Mouse (Mus musculus) heart, postnatal 36 days (tissue): Measurements from ENCODE around the gene Ano1. TPM values are rescaled to one million over a fixed set of nuclear protein-coding genes. Genes with fewer than 3 reads are reported as not detected.

Source experiments
- DNase-seq, 2 experiments: peaks; one replicate each; pipeline ENCODE4 v3.0.0; 2021 to 2022
- intact Hi-C: fragments of 180-260 bp; cut with DNase I; formaldehyde crosslinking; loops from one replicate; pipeline ENCODE4 v1.15.1; 2025
- total RNA-seq, 2 experiments: library from RNA; stranded (reverse); gene quantifications; 2 replicates each; pipeline ENCODE4 v1.2.3; 2021

Gene Ano1
- total RNA-seq, 2 experiments from 2014 or later, result 10.5 to 11.3 TPM

- no peak for DNase-seq
- intact Hi-C loops, result no loop called here
Observed at GRCm38 (mm10) chr7:144604735-144605134, 147.0 kb downstream of the Ano1 start.

- intact Hi-C loops, result no loop called here
- no peak for DNase-seq
Observed at GRCm38 (mm10) chr7:144604291-144604690, 147.5 kb downstream of the Ano1 start.

GRCm38 (mm10) chr7:144600333-144600900, 151.4 kb downstream of the Ano1 start:
- intact Hi-C loops, result no loop called here
- DNase-seq, result no peak

- intact Hi-C loops, result no loop called here
- DNase-seq, result no peak
Observed at GRCm38 (mm10) chr7:144589508-144589907, 162.3 kb downstream of the Ano1 start.

GRCm38 (mm10) chr7:144587291-144587690, 164.5 kb downstream of the Ano1 start:
- DNase-seq, result peak in 1 of 2 experiments; percentile 40
- intact Hi-C loops, result no loop called here

GRCm38 (mm10) chr7:144585648-144586047, 166.1 kb downstream of the Ano1 start:
- peak; percentile 61 to 72 for DNase-seq
- intact Hi-C loops, result loop anchor here (1.0 to 2.0 kb wide), 2 partner anchors 191 to 309 kb away; no protein-coding TSS in a partner anchor

GRCm38 (mm10) chr7:144583619-144584018, 168.2 kb downstream of the Ano1 start:
- intact Hi-C loops, result loop anchor here (2.0 to 5.0 kb wide), 3 partner anchors 96 to 311 kb away; partner anchors contain the start of gene Cttn
- peak; percentile 31 to 52 for DNase-seq

GRCm38 (mm10) chr7:144582284-144582980, 169.3 kb downstream of the Ano1 start, which contains the start of gene Fadd:
Gene Fadd (minus strand): TSS chr7:144582463.
- peak; percentile 97 to 98 for DNase-seq
- intact Hi-C loops, result loop anchor here (5.0 kb wide), 2 partner anchors 95 to 110 kb away; partner anchors contain the start of gene Cttn

GRCm38 (mm10) chr7:144581559-144582283, 170.1 kb downstream of the Ano1 start:
- DNase-seq, result peak; percentile 74 to 87
- intact Hi-C loops, result loop anchor here (2.0 to 5.0 kb wide), 4 partner anchors 29 to 363 kb away; partner anchors contain the start of genes Cttn and Ppfia1

- intact Hi-C loops, result loop anchor here (1.0 kb wide), 1 partner anchor 33 kb away; no protein-coding TSS in a partner anchor
Observed at GRCm38 (mm10) chr7:144577876-144578275, 173.9 kb downstream of the Ano1 start.

GRCm38 (mm10) chr7:144572234-144572633, 179.5 kb downstream of the Ano1 start:
- no peak for DNase-seq
- intact Hi-C loops, result no loop called here

More at GRCm38 (mm10) chr7:144577876-144578275, 173.9 kb downstream of the Ano1 start:
- DNase-seq, result peak in 1 of 2 experiments; percentile 61

- DNase-seq, result no peak
- intact Hi-C loops, result no loop called here
Observed at GRCm38 (mm10) chr7:144571598-144571997, 180.2 kb downstream of the Ano1 start.

GRCm38 (mm10) chr7:144569428-144569827, 182.3 kb downstream of the Ano1 start:
- intact Hi-C loops, result no loop called here
- DNase-seq, result peak; percentile 55 to 65

GRCm38 (mm10) chr7:144568091-144568490, 183.7 kb downstream of the Ano1 start:
- intact Hi-C loops, result no loop called here

GRCm38 (mm10) chr7:144566921-144567682, 184.7 kb downstream of the Ano1 start:
- DNase-seq, result no peak
- intact Hi-C loops, result no loop called here

More at GRCm38 (mm10) chr7:144568091-144568490, 183.7 kb downstream of the Ano1 start:
- DNase-seq, result no peak

GRCm38 (mm10) chr7:144563456-144564155, 188.2 kb downstream of the Ano1 start:
- intact Hi-C loops, result no loop called here
- DNase-seq, result no peak

- no peak for DNase-seq
- intact Hi-C loops, result no loop called here
Observed at GRCm38 (mm10) chr7:144562016-144562415, 189.8 kb downstream of the Ano1 start.

- DNase-seq, result no peak
- intact Hi-C loops, result no loop called here
Observed at GRCm38 (mm10) chr7:144560594-144560993, 191.2 kb downstream of the Ano1 start.

- DNase-seq, result no peak
- intact Hi-C loops, result no loop called here
Observed at GRCm38 (mm10) chr7:144558552-144558951, 193.2 kb downstream of the Ano1 start.

- no peak for DNase-seq
- intact Hi-C loops, result no loop called here
Observed at GRCm38 (mm10) chr7:144554123-144554472, 197.7 kb downstream of the Ano1 start.
